Mouse (Mus musculus) Patski (cell line): ENCODE measurements at regions not wholly inside any gene's neighbourhood (a gene's known extent, or its start where the extent isn't known, plus 50 kb on each side); places are given as distances from the start of the nearest gene placed in this dataset.

Experiments used
- ATAC-seq: fragments of 100-300 bp; one replicate; pipeline ENCODE4 v1.8.0; 2021
- CTCF ChIA-PET: fragments of 350-600 bp; sonication (Branson Sonifier 250); formaldehyde crosslinking; loops from one replicate; lab custom pipeline; 2022; ENCODE audit warnings: inconsistent platforms; lab: Charles Lee
- POLR2A ChIA-PET: fragments of 350-600 bp; sonication (Branson Sonifier 250); formaldehyde crosslinking; loops from one replicate; lab custom pipeline; 2022; ENCODE audit warnings: antibody characterized with exemption, inconsistent platforms; lab: Charles Lee
- DNase-seq: peaks from one replicate; pipeline ENCODE4 v3.0.0-alpha.2; 2011; ENCODE audit warnings: low read depth, low spot score
- H3K27me3 ChIP-seq: fragments of 371-371 bp; one replicate; pipeline ENCODE4 v1.5.1; 2021
- CTCF ChIP-seq: fragments of 100-300 bp; IDR thresholded peaks from one replicate; pipeline ENCODE4 v1.5.1; 2021
- in situ Hi-C: fragments of 300-500 bp; cut with MboI; formaldehyde crosslinking; loops from 3 replicates; pipeline ENCODE4 v1.11.1; 2018; ENCODE audit warnings: low pct_unique_long_range_greater_than_20kb, mixed read lengths

GRCm38 (mm10) chr13:7066211-7066610 is 417.6 kb upstream of the Pfkp start:
- no peak for ATAC-seq
- DNase-seq = no peak
- peaks cover 2% of the 10 kb centered on the region for H3K27me3 ChIP-seq
- in situ Hi-C loops = no loop called here
- ChIA-PET POLR2A (no interaction called here), CTCF (no interaction called here)
- TF ChIP-seq CTCF = no peak

GRCm38 (mm10) chr13:7063717-7064116 is 415.1 kb upstream of the Pfkp start:
- in situ Hi-C loops = no loop called here
- ChIA-PET POLR2A (no interaction called here), CTCF (no interaction called here)
- no peak for ATAC-seq
- no peak for DNase-seq
- no peak for TF ChIP-seq CTCF
- peaks cover 2% of the 10 kb centered on the region for H3K27me3 ChIP-seq

- no peak for TF ChIP-seq CTCF
- POLR2A ChIA-PET = no interaction called here
- ATAC-seq (no peak), DNase-seq (no peak)
- H3K27me3 ChIP-seq = no peaks in the 10 kb centered on the region
- CTCF ChIA-PET = no interaction called here
- in situ Hi-C loops = no loop called here
These were observed 409.0 kb upstream of the Pfkp start for GRCm38 (mm10) chr13:7057545-7057944.
